Mouse (Mus musculus) gastrocnemius, adult 18-20 months (tissue): ENCODE data around the gene Nucb1. TPM values are rescaled to one million over a fixed set of nuclear protein-coding genes. Genes with fewer than 3 reads are reported as not detected.
A peak's percentile ranks its signal among the peaks of the same experiment; 100 is the strongest.
"Not testable (repeated sequence)": the region's sequence is repeated elsewhere in the genome, so short reads cannot be mapped to it uniquely, and the experiment has no call there.

Experiments
- DNase-seq: peaks from one replicate; pipeline ENCODE4 v3.0.0; 2021; ENCODE audit warnings: low spot score
- total RNA-seq, 2 experiments: library from RNA; stranded (reverse); gene quantifications; 2 replicates each; pipeline ENCODE4 v1.2.3; 2021

Nucb1 gene
- total RNA-seq, 2 experiments from 2014 or later: 63.3 to 68.6 TPM

- no peak for DNase-seq
Measured at GRCm38 (mm10) chr7:45490822-45491221, 19.4 kb downstream of the Nucb1 start.

GRCm38 (mm10) chr7:45489578-45489977 is 20.6 kb downstream of the Nucb1 start:
- no peak for DNase-seq

- peak; percentile 82 for DNase-seq
Measured at GRCm38 (mm10) chr7:45488293-45489204, 21.7 kb downstream of the Nucb1 start, which contains the start of gene Dhdh. Gene Dhdh (minus strand): TSS chr7:45488805.

- no peak for DNase-seq
Measured at GRCm38 (mm10) chr7:45487861-45488292, 22.3 kb downstream of the Nucb1 start.

- DNase-seq: no peak
Measured at GRCm38 (mm10) chr7:45486761-45487415, 23.3 kb downstream of the Nucb1 start, which contains the start of gene Gm45808. Gene Gm45808 (minus strand): TSS chr7:45486811.

GRCm38 (mm10) chr7:45486158-45486557 is 24.0 kb downstream of the Nucb1 start:
- DNase-seq: no peak

GRCm38 (mm10) chr7:45484985-45485384 is 25.2 kb downstream of the Nucb1 start:
- not testable (repeated sequence) for DNase-seq

- DNase-seq: no peak
Measured at GRCm38 (mm10) chr7:45482166-45482565, 28.0 kb downstream of the Nucb1 start.

- peak; percentile 76 for DNase-seq
Measured at GRCm38 (mm10) chr7:45481374-45481927, 28.8 kb downstream of the Nucb1 start, which contains the start of gene Tulp2. Gene Tulp2 (plus strand): TSS chr7:45481877.

- DNase-seq: not testable (repeated sequence)
Measured at GRCm38 (mm10) chr7:45480310-45480709, 29.9 kb downstream of the Nucb1 start.

GRCm38 (mm10) chr7:45478774-45479173 is 31.4 kb downstream of the Nucb1 start:
- no peak for DNase-seq

- peak; percentile 78 for DNase-seq
Measured at GRCm38 (mm10) chr7:45477003-45477402, 33.2 kb downstream of the Nucb1 start.

GRCm38 (mm10) chr7:45476453-45476852 is 33.8 kb downstream of the Nucb1 start:
- DNase-seq: no peak

GRCm38 (mm10) chr7:45475291-45475969 is 34.8 kb downstream of the Nucb1 start:
- DNase-seq: peak; percentile 58

- DNase-seq: peak; percentile 81
Measured at GRCm38 (mm10) chr7:45470869-45471268, 39.3 kb downstream of the Nucb1 start.

GRCm38 (mm10) chr7:45467090-45467670 is 43.0 kb downstream of the Nucb1 start:
- no peak for DNase-seq

- DNase-seq: peak; percentile 96
Measured at GRCm38 (mm10) chr7:45466283-45467089, 43.7 kb downstream of the Nucb1 start, which contains the start of gene Bax. Gene Bax (minus strand): TSS chr7:45466898.

GRCm38 (mm10) chr7:45465549-45465948 is 44.7 kb downstream of the Nucb1 start:
- no peak for DNase-seq

GRCm38 (mm10) chr7:45465112-45465511 is 45.1 kb downstream of the Nucb1 start:
- DNase-seq: no peak
